Mouse (Mus musculus): Measurements from ENCODE around the gene Rragc.
"Not testable (repeated sequence)": the region's sequence is repeated elsewhere in the genome, so short reads cannot be mapped to it uniquely, and the experiment has no call there.

Rragc gene

GRCm38 (mm10) chr4:123934306-123934705 lies 17.1 kb downstream of the Rragc start:
- peaks cover 11% of the 10 kb centered on the region for H3K36me3 ChIP-seq (ENCODE audit: control insufficient read depth, insufficient read depth, low read length, poor library complexity, severe bottlenecking)
- DNase-seq (ENCODE audit: low read depth, low spot score): no peak

GRCm38 (mm10) chr4:123936059-123936458 lies 18.8 kb downstream of the Rragc start:
- Histone ChIP-seq H3K27me3 (ENCODE audit: control insufficient read depth, insufficient read depth, low read length, poor library complexity, severe bottlenecking) (no peaks in the 10 kb centered on the region), H3K36me3 (ENCODE audit: control insufficient read depth, insufficient read depth, low read length, poor library complexity, severe bottlenecking) (peaks cover 8% of the 10 kb centered on the region)
- no peak for DNase-seq (ENCODE audit: low read depth, low spot score)

More at GRCm38 (mm10) chr4:123934306-123934705, 17.1 kb downstream of the Rragc start:
- H3K27me3 ChIP-seq (ENCODE audit: control insufficient read depth, insufficient read depth, low read length, poor library complexity, severe bottlenecking): no peaks in the 10 kb centered on the region

DNA sequence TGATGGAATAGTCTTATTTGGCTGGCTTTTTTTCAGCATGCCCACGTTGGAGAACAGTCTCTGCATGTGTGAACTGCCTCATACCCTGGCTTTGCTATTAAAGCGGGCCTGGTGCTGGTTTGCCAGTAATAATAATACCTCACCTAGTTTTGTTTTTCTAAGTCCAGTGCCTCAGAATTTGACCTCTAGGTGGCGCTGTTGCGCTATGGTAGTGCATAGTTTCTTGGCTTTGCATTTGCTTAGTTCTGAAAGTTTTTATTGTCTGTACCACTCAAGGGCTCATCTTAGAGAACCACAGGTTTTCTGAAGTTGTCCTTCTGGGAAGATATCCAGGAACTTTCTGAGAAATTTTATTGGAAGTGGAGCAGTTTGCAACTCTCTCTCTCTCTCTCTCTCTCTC lies 22.6 kb downstream of the Rragc start:
- H3K27me3 ChIP-seq (ENCODE audit: control insufficient read depth, insufficient read depth, low read length, poor library complexity, severe bottlenecking): no peaks in the 10 kb centered on the region
- peaks cover 3% of the 10 kb centered on the region; the same call in 1 of the 2 replicates for H3K36me3 ChIP-seq (ENCODE audit: control insufficient read depth, insufficient read depth, low read length, poor library complexity, severe bottlenecking)
- DNase-seq (ENCODE audit: low read depth, low spot score): peak; percentile 87

DNA sequence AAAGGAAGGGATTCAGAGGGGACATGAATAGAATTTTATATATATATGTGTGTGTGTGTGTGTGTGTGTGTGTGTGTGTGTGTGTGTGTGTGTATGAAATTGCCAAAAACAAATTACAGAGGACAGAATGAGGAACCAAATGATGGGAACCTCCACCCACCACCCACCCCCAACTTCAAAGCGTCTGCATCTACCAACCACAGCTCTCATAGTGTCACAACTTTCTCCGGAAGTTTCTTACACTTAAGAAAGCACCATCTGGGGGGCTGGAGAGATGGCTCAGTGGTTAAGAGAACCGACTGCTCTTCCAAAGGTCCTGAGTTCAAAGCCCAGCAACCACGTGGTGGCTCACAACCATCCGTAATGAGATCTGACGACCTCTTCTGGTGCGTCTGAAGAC lies 23.6 kb downstream of the Rragc start:
- not testable (repeated sequence) for H3K27me3 ChIP-seq (ENCODE audit: control insufficient read depth, insufficient read depth, low read length, poor library complexity, severe bottlenecking); H3K36me3 ChIP-seq (ENCODE audit: control insufficient read depth, insufficient read depth, low read length, poor library complexity, severe bottlenecking)
- DNase-seq (ENCODE audit: low read depth, low spot score): peak; percentile 59

GRCm38 (mm10) chr4:123946701-123947100 lies 29.5 kb downstream of the Rragc start:
- no peak for DNase-seq (ENCODE audit: low read depth, low spot score)
- no peaks in the 10 kb centered on the region for H3K27me3 ChIP-seq (ENCODE audit: control insufficient read depth, insufficient read depth, low read length, poor library complexity, severe bottlenecking)

DNA sequence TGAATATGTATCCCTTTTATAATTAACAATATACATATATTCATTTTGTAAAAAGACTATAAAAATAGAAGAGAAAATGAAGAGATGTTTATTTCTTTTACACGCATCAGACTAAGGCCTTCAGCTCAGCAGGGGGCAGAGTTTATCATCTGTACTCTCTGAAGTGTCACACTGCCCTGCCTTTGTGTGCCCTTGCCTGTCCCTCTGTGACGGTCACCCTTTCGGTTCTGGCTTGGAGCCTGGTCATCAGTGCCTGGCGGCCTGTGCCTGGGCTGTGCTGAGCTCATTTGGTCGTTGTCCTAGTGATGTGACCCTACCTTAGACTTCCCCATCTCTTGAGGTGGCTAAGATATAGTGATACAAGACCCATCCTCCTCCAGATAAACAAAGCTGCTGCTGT lies 29.9 kb downstream of the Rragc start:
- DNase-seq (ENCODE audit: low read depth, low spot score): no peak
- Histone ChIP-seq H3K27me3 (ENCODE audit: control insufficient read depth, insufficient read depth, low read length, poor library complexity, severe bottlenecking) (no peaks in the 10 kb centered on the region), H3K36me3 (ENCODE audit: control insufficient read depth, insufficient read depth, low read length, poor library complexity, severe bottlenecking) (no peaks in the 10 kb centered on the region)

More at GRCm38 (mm10) chr4:123946701-123947100, 29.5 kb downstream of the Rragc start:
- H3K36me3 ChIP-seq (ENCODE audit: control insufficient read depth, insufficient read depth, low read length, poor library complexity, severe bottlenecking): no peaks in the 10 kb centered on the region

GRCm38 (mm10) chr4:123948901-123949300 lies 31.7 kb downstream of the Rragc start:
- Histone ChIP-seq H3K27me3 (ENCODE audit: control insufficient read depth, insufficient read depth, low read length, poor library complexity, severe bottlenecking) (no peaks in the 10 kb centered on the region), H3K36me3 (ENCODE audit: control insufficient read depth, insufficient read depth, low read length, poor library complexity, severe bottlenecking) (no peaks in the 10 kb centered on the region)
- no peak for DNase-seq (ENCODE audit: low read depth, low spot score)

- DNase-seq (ENCODE audit: low read depth, low spot score): no peak
- no peaks in the 10 kb centered on the region for H3K36me3 ChIP-seq (ENCODE audit: control insufficient read depth, insufficient read depth, low read length, poor library complexity, severe bottlenecking)
- no peaks in the 10 kb centered on the region for H3K27me3 ChIP-seq (ENCODE audit: control insufficient read depth, insufficient read depth, low read length, poor library complexity, severe bottlenecking)
Measured at GRCm38 (mm10) chr4:123949649-123950048, 32.4 kb downstream of the Rragc start.

DNA sequence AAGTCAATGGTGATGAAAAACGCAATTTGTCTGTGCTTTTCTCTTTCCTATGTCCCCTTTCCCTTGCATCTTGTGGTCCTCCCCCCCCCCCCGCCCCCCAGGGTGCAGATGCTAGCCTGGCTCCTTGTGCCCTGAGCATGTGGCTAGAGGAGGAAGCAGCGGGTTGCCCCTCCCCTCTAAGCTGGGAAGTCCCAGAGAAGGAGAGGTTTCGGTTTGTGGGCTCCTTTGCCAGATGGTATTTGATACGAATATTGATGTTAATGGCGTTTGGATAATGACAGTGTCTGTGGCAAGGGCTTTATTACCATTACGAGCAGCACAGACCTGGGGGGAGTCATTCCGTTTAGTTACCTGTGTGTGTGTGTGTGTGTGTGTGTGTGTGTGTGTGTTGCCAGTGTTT lies 34.8 kb downstream of the Rragc start:
- DNase-seq (ENCODE audit: low read depth, low spot score): peak; percentile 40
- Histone ChIP-seq H3K27me3 (ENCODE audit: control insufficient read depth, insufficient read depth, low read length, poor library complexity, severe bottlenecking) (no peaks in the 10 kb centered on the region), H3K36me3 (ENCODE audit: control insufficient read depth, insufficient read depth, low read length, poor library complexity, severe bottlenecking) (no peaks in the 10 kb centered on the region)

GRCm38 (mm10) chr4:123956703-123957491 lies 39.7 kb downstream of the Rragc start:
- no peaks in the 10 kb centered on the region for H3K27me3 ChIP-seq (ENCODE audit: control insufficient read depth, insufficient read depth, low read length, poor library complexity, severe bottlenecking)
- DNase-seq (ENCODE audit: low read depth, low spot score): peak; percentile 60
- no peaks in the 10 kb centered on the region for H3K36me3 ChIP-seq (ENCODE audit: control insufficient read depth, insufficient read depth, low read length, poor library complexity, severe bottlenecking)

- no peak for DNase-seq (ENCODE audit: low read depth, low spot score)
- H3K27me3 ChIP-seq (ENCODE audit: control insufficient read depth, insufficient read depth, low read length, poor library complexity, severe bottlenecking): no peaks in the 10 kb centered on the region
- no peaks in the 10 kb centered on the region for H3K36me3 ChIP-seq (ENCODE audit: control insufficient read depth, insufficient read depth, low read length, poor library complexity, severe bottlenecking)
Measured at GRCm38 (mm10) chr4:123957492-123957808, 40.2 kb downstream of the Rragc start.

- no peak for DNase-seq (ENCODE audit: low read depth, low spot score)
- no peaks in the 10 kb centered on the region for H3K27me3 ChIP-seq (ENCODE audit: control insufficient read depth, insufficient read depth, low read length, poor library complexity, severe bottlenecking)
- no peaks in the 10 kb centered on the region for H3K36me3 ChIP-seq (ENCODE audit: control insufficient read depth, insufficient read depth, low read length, poor library complexity, severe bottlenecking)
Measured at GRCm38 (mm10) chr4:123957891-123958290, 40.6 kb downstream of the Rragc start.

DNA sequence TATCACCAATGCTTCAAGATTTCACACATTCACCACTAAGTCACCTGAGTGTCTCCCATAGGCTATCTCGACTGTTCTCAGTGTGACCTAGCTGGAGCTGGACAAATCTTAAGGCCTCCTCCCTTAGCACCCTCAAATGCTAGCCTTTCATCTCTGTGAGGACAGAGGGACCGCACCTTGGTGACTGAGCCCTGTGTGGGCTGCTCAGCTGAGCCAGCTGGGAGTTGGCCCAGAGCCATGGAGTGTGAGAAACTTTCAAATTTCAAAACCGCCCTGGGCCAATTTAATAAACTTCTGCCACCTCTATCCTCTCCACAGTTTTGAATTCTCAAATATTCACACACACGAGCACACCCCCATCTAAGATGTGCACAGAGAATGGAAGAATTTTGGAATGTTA lies 43.7 kb downstream of the Rragc start:
- H3K27me3 ChIP-seq (ENCODE audit: control insufficient read depth, insufficient read depth, low read length, poor library complexity, severe bottlenecking): no peaks in the 10 kb centered on the region
- no peak for DNase-seq (ENCODE audit: low read depth, low spot score)
- H3K36me3 ChIP-seq (ENCODE audit: control insufficient read depth, insufficient read depth, low read length, poor library complexity, severe bottlenecking): no peaks in the 10 kb centered on the region

DNA sequence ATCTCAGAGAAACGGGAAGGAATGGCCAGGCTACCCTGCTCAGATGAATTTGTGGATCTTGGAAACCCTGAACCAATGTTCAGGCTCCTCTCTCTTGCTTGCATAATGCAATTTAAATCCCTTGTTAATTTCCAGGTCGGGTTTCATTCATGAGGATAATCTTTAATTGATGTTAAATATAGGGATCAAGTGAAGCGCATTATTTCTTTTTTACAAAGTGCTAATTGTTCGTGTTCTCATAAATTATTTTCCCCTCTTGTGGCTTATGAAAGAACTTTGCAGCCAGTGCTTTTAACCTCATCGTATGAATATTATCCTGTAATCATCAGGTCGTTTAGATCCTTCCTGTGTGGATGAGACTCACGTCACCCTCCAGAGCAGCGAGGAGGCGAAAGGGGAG lies 45.5 kb downstream of the Rragc start:
- Histone ChIP-seq H3K27me3 (ENCODE audit: control insufficient read depth, insufficient read depth, low read length, poor library complexity, severe bottlenecking) (no peaks in the 10 kb centered on the region), H3K36me3 (ENCODE audit: control insufficient read depth, insufficient read depth, low read length, poor library complexity, severe bottlenecking) (no peaks in the 10 kb centered on the region)
- no peak for DNase-seq (ENCODE audit: low read depth, low spot score)

GRCm38 (mm10) chr4:123968663-123969321 lies 51.5 kb downstream of the Rragc start:
- no peak for DNase-seq (ENCODE audit: low read depth, low spot score)
- Histone ChIP-seq H3K27me3 (ENCODE audit: control insufficient read depth, insufficient read depth, low read length, poor library complexity, severe bottlenecking) (no peaks in the 10 kb centered on the region), H3K36me3 (ENCODE audit: control insufficient read depth, insufficient read depth, low read length, poor library complexity, severe bottlenecking) (no peaks in the 10 kb centered on the region)

All from splenic B cell, adult 2 months (primary cell).